Mouse (Mus musculus): Measurements from ENCODE around the gene Gcgr.
"Not testable (repeated sequence)": the region's sequence is repeated elsewhere in the genome, so short reads cannot be mapped to it uniquely, and the experiment has no call there.

Gcgr gene

DNA sequence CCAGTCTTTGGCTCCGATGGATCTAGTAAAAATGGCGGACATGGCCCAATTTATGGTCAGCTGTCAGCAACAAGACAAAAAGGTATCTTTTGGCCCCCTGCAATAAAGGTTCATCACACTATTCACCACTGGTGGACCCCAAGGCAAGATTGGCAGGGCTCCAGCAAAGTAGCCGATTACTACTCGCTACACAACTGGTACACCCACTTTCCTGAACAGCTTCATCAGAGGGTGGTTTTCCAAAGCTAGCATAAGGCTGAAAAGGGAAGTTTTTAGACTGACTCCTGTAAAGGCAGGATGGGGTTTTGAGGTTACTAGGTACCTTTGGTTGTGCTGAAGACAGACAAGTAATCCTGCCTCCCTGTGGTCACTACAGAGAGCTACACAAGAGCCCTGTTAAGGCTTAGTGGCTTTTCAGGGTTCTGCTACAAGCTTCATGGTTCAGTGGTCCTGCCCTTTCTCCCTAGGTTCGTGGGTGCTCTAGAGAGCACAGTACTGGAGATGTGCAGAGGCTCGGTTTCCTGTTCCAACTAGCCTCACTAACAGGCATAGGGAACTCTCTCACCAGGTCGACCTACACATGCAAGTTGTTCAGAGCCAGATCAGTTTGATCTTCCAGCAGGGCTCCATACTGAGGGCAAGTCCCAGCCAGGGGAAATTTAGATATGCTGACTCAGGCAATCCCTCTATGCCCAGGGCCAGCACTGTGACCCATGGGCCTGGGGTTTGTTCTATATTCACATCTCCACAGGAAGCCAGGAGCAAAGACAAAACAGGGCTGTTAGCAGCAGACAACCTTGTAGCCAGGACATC is 46.9 kb downstream of the Gcgr start:
- in situ Hi-C loops (cut with MboI; ENCODE audit: low pct_unique_long_range_greater_than_20kb in 1 of 2, low sequenced_read_pairs in 2 of 2, unreplicated experiment in 1 of 2) = no loop called here

DNA sequence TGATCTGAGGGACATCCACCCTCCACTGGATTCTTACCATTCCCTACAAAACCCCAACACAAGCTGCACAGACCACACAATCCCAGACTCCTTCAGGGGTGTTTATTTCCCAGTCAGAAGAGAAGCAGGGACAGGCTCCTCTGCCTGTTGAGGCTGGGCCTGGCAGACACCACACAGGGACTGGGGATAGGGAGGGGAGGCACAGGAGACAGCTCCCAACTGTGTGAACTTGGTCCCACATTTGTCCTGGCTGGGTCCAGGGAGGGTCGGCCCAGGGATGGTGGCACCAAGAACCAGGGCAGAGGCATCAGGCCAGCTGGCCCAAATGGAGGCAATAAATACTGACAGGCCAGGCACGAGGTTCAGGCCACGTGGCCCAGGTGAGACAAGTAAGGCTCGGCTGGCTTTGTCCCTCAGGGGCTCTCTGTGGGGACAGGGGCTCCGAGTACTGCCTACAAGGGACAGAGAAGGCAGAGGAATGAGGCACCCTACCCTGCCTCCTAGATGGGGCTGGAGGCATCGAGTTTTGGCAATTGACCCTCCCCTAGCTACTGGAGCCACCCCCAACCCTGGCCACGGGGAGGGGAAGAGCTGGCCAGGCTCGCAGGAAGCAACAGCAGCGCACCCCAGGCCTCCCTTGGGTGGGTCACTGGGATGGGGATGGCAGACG is 47.7 kb downstream of the Gcgr start:
- in situ Hi-C loops (cut with MboI; ENCODE audit: low pct_unique_long_range_greater_than_20kb in 1 of 2, low sequenced_read_pairs in 2 of 2, unreplicated experiment in 1 of 2) = no loop called here

DNA sequence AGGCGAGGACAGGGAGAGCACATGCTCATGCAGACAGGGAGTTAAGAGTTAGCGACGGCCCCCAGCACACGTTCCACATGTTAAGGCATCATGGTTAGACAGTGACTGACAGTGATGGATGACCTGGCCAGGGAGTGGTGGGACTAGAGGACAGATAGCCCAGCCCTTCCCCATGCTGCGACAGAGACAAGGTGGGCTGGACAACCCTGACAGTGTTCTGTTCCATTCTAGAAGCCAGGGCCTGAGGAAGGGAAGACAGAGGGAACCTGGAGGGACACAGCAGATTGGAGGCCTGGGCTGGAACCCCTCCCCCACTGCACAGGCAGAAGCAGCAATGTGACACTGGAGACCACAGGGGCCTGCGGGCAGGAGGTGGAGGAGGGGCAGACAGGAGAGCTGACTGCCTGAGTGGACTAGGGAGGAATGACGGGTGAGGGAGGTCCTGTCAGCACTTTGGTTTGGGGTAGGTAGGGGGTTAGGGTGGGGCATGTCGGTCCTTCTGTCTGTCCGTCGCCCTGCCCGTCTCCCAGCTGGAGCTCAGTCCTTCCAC is 48.3 kb downstream of the Gcgr start:
- in situ Hi-C loops (cut with MboI; ENCODE audit: low pct_unique_long_range_greater_than_20kb in 1 of 2, low sequenced_read_pairs in 2 of 2, unreplicated experiment in 1 of 2) = no loop called here

DNA sequence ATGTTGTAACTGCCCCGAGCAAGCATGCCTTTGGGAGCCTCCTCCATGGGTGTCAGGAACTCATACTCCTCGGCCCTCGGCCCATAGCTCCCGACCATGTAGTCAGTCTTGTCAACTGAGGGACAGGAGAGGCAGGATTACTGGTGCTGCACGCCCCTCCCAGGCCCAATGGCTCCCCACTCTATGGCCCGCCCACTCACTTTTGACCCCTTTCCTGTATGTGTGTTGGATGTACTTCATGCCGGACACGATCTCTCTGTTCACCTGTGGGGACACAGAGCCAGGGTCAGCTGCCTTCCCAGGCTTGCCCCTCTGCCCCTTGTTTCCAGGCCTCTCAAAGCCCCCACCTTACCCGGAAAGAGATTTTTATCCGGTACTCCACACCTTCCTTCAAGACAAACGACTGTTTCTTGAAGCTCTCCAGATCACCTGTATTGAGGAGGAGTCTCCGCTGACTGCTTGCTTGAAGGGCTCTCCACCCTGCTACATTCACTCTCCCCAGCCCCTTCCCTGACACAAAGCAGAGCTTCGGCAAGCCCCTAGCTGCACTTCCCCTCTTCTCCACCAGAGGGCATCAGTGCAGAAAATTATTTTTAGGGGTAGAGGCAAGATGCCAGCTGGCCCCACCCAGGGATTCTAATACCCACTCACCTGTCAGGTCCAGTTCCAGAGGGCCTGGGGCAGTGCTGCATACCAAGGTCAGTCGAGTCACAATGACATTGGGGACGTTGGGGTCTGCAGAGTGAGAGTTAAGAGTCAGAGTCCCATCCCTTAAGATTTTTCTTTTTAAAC is 49.0 kb downstream of the Gcgr start:
- in situ Hi-C loops (cut with MboI; ENCODE audit: low pct_unique_long_range_greater_than_20kb in 1 of 2, low sequenced_read_pairs in 2 of 2, unreplicated experiment in 1 of 2) = no loop called here

DNA sequence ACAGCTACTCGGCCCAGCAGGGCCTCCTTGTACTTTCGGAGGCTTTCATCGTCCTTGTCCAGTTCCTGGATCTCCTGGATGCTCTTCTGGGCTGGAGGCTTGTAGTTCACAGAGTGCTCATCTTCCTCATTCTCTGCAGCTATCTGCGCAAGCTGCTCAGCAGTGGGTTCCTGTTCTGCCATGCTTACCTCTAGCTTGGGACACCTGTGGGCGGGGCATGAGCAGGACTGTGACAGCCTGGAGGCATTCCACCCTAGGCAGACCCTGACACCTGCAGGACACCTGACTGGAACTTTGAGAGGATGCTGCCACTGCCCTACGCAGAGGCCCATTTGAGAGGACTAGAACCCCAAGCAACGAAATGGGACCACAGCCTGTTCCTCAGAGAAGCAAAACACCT is 49.7 kb downstream of the Gcgr start:
- in situ Hi-C loops (cut with MboI; ENCODE audit: low pct_unique_long_range_greater_than_20kb in 1 of 2, low sequenced_read_pairs in 2 of 2, unreplicated experiment in 1 of 2) = no loop called here

DNA sequence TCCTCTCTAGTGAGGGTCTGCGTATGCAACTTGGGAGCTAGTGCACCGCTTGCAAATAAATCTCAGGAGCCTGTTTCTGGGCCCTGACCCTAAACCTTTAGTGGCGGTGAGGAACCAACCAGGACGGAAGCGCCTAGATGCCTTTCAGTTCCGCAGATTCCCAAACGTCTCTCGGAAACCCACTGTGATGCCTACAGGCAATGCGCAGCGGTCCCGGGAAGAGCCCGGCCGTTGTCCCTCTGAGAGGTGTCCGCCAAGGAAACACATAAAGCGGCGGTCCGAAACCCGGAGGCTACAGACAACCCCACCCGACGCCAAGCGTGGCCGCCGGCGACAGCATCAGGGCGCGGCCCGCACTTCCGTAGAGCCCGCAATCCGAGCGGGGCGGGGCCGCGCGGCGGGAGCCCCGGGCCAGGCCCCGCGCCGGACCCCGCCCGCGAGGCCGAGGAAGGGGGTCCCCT is 50.4 kb downstream of the Gcgr start:
- in situ Hi-C loops (cut with MboI; ENCODE audit: low pct_unique_long_range_greater_than_20kb in 1 of 2, low sequenced_read_pairs in 2 of 2, unreplicated experiment in 1 of 2) = no loop called here

DNA sequence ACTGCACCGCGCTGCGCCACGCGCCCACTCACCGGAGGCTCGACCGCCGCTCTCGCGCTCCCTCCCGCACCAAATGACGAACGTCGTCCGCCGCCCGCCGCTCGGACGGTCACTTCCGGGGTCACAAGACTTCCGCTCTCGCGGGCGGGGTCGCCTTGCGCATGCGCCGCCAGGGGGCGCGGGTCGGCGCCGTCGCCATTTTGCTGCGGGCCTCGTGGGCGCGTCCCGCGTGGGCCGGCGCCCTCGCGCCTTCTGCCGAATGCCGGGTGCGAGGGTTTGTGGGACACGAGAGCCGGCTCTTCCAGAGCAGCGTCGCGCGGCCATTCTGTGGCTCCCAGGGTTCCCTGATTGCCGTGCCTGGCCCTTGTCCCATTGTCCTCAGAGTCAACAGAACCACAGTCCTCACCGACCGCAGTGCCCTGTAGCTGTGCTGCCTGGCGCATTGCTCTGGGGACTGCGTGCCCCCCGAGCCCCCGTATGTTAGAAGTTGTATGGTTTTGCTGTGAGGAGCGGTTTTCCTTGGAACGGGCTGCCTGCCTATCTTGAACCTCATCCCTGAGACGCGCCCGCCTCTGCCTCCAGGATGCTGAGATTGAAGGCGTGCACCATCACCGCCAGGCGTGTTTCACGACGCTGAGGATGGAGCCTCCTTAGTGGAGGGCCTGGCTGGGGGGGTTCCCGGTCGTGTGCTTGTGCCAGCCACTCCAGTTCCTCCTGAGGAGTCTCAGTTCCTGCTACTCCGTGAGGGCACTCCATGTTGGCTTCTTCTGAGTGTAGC is 51.2 kb downstream of the Gcgr start, which contains the start of gene Arhgdia:
Gene Arhgdia, minus strand, starts transcription at position 135 of the 778 bp plus-strand sequence.
- in situ Hi-C loops (cut with MboI; ENCODE audit: low pct_unique_long_range_greater_than_20kb in 1 of 2, low sequenced_read_pairs in 2 of 2, unreplicated experiment in 1 of 2) = no loop called here

DNA sequence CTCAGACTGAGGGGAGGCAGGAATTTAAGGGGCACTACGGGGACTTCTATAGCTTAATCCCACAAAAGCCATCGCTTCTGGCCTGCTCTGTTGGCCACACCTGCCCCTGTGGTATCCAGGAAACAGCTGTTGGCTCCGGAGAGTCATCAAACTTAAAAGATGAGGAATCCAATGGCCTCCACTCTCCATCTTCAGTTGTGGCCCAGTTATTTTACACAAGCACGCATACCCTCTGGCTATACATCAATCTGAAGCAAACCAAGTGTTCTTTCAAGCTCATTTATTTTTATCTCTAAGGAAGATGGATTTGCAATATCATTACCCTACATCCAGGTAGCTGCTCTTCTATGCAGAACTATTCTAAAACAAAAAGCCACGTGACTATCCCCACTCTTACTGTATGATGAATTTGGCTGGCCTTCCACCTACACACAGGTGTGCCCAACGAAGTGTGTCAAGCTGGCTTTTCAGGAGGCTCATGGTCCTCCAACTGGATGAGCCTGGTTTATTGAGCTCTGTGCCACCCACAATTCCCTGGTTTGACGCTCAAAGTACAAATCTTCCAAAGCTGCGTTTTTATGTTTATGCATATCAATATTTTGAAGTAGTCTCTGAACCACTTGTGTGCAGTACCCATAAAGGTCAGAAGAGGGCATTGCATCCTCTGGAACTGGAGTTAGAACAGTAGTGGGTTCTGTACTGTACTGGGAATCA is 51.9 kb downstream of the Gcgr start:
- in situ Hi-C loops (cut with MboI; ENCODE audit: low pct_unique_long_range_greater_than_20kb in 1 of 2, low sequenced_read_pairs in 2 of 2, unreplicated experiment in 1 of 2) = no loop called here

DNA sequence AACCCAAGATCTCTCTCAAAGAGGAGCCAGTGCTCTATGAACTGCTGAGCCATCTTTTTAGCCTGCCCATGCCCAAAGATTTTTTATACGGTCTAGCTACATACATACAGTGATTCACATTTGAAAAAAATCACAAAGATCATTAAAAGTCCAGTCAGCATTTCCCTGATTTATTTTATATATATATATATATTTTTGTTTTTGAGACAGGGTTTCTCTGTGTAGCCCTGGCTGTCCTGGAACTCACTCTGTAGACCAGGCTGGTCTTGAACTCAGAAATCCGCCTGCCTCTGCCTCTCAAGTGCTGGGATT is 52.4 kb downstream of the Gcgr start:
- in situ Hi-C loops (cut with MboI; ENCODE audit: low pct_unique_long_range_greater_than_20kb in 1 of 2, low sequenced_read_pairs in 2 of 2, unreplicated experiment in 1 of 2) = not testable (repeated sequence)

DNA sequence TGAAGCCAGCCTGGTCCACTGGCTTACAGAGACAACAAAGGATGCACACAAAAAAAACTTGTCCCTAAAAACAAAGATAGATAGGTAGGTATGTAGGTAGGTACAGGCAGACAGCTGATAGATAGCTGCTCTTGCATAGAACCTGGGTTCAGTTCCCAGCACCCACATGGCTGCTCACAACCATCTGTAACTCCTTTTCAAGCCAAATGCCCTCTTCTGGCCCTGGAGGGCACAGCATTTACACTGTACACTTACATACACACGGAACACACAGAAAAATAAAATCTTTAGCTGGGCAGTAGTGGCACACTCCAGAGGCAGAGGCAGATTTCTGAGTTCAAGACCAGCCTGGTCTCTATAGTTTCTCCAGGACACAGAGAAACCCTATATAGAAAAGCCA is 53.4 kb downstream of the Gcgr start:
- in situ Hi-C loops (cut with MboI; ENCODE audit: low pct_unique_long_range_greater_than_20kb in 1 of 2, low sequenced_read_pairs in 2 of 2, unreplicated experiment in 1 of 2) = no loop called here

DNA sequence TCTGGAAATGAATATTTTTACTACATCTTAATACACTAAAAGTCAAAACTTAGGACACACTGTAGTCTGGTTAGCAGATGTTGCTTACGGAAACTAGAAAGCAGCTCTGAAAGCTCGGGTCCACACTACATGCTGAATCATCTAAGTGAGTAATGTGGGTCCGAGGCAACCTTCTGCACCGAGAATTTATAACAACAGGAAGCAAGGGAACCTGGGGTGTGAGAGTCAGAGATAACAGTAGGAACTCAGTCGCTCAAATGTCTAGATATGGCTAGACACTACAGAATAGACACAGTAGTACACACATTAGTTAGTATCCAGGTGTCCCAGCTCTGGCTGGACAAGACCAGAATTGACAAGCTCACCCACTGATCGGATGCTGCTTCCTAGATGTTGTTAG is 58.0 kb downstream of the Gcgr start:
- in situ Hi-C loops (cut with MboI; ENCODE audit: low pct_unique_long_range_greater_than_20kb in 1 of 2, low sequenced_read_pairs in 2 of 2, unreplicated experiment in 1 of 2) = no loop called here

Data from mouse embryonic stem cell (cell line).